Mouse (Mus musculus) liver, embryonic 16.5 days (tissue): ENCODE measurements around the gene Prlr. TPM values are rescaled to one million over a fixed set of nuclear protein-coding genes. Genes with fewer than 3 reads are reported as not detected.

Source experiments
- ATAC-seq: fragments of 200-750 bp; cut with Nextera tagmentation; 2 replicates; pipeline ENCODE4 v1.8.0; 2017; ENCODE audit warnings: low read depth, mild to moderate bottlenecking, moderate number of reproducible peaks, moderate library complexity
- H3K27ac ChIP-seq: fragments of 300-500 bp; sonication (generic); 2 replicates; pipeline ENCODE4 v1.5.1; 2014; ENCODE audit warnings: mild to moderate bottlenecking, low read length
- H3K27me3 ChIP-seq: fragments of 300-500 bp; sonication (generic); 2 replicates; pipeline ENCODE4 v1.6.1; 2014; ENCODE audit warnings: low read depth, low read length, mixed read lengths; ENCODE audit not compliant: control insufficient read depth, insufficient read depth
- H3K36me3 ChIP-seq: fragments of 300-500 bp; sonication (generic); 2 replicates; pipeline ENCODE4 v1.6.1; 2014; ENCODE audit warnings: mild to moderate bottlenecking; ENCODE audit not compliant: control insufficient read depth, insufficient read depth
- H3K4me1 ChIP-seq: fragments of 300-500 bp; sonication (generic); 2 replicates; pipeline ENCODE4 v1.6.1; 2014; ENCODE audit warnings: low read depth, low read length, mixed read lengths; ENCODE audit not compliant: control insufficient read depth
- H3K4me2 ChIP-seq: fragments of 300-500 bp; sonication (generic); 2 replicates; pipeline ENCODE4 v1.6.1; 2014; ENCODE audit warnings: low read depth, low read length, mixed read lengths
- H3K4me3 ChIP-seq: fragments of 300-500 bp; sonication (generic); 2 replicates; pipeline ENCODE4 v1.5.1; 2014; ENCODE audit warnings: low read depth, mild to moderate bottlenecking, low read length
- H3K9ac ChIP-seq: fragments of 300-500 bp; sonication (generic); 2 replicates; pipeline ENCODE4 v1.6.1; 2014; ENCODE audit warnings: low read depth, low read length
- H3K9me3 ChIP-seq: fragments of 300-500 bp; sonication (generic); replicated peaks from 2 replicates; pipeline ENCODE4 v1.6.1; 2016; ENCODE audit warnings: low read length; ENCODE audit not compliant: control insufficient read depth
- WGBS: fragments of 180-500 bp; shearing (Covaris S2); extraction: QIAGEN DNeasy Blood & Tissue Kit; methylation state at CpG from one replicate; pipeline ENCODE4 v1.1.7; 2014; ENCODE audit not compliant: insufficient replicate concordance; 5-methylcytosine and 5-hydroxymethylcytosine counted together
- polyA plus RNA-seq: library from polyadenylated mRNA; unstranded; fragments of >200 nt; fragmentation: Nextera tagmentation; extraction: Ambion mirVana; gene quantifications from 2 replicates; pipeline ENCODE4 v1.2.1, GENCODE M21; 2015

The Prlr gene
- polyA plus RNA-seq, 1 experiment from 2014 or later, result 0.44 TPM

DNA sequence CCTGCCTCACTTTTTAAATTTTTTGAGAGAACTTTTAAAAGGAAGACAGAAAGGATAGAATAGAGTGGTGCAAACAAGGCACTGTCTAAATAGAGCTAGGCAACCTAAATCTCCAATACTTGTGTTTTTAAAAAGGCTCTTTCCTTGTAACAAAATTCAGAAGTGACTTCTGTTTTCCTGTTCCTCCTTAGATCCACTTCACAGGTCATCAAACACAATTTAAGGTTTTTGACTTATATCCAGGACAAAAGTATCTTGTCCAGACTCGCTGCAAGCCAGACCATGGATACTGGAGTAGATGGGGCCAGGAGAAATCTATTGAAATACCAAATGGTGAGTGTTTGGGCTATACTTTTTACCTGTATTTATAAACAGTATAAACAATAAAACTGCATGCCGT lies 148.0 kb downstream of the Prlr start, which contains the start of gene Gm21973:
Gene Gm21973, plus strand, starts transcription at position 301 of the 400 bp plus-strand sequence.
- H3K4me2 ChIP-seq, result no peak within 1 kb of the TSS
- no peak within 1 kb of the TSS for H3K4me3 ChIP-seq
- H3K27me3 ChIP-seq, result no peaks in the 10 kb centered on the region
- no peak for ATAC-seq
- H3K27ac ChIP-seq, result no peak within 1 kb of the TSS
- H3K9me3 ChIP-seq, result no peaks in the 10 kb centered on the region
- H3K36me3 ChIP-seq, result no peaks in the 10 kb centered on the region
- H3K4me1 ChIP-seq, result no peaks in the 10 kb centered on the region
- WGBS, result 77% methylated on average over 2 of the region's 2 CpGs
- no peak within 1 kb of the TSS for H3K9ac ChIP-seq

DNA sequence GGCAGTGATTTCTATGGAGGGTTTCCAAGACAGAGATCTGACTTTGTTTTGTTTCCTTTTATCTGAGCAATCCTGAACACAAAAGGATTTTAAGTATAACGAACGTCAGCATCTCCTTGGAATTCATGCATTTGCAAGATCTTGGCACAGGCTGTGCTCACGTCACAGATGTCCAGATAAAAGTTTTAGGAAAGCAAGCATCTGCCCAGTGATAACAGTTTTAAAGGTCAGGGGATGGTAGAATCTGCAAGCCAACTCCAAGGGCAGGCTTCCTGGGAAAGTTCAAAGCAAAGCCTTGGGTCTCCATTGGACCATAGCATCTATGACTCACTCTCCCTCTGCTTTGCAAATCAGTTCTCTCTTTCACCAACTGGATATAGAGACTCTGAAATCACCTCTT lies 153.6 kb downstream of the Prlr start:
- Histone ChIP-seq H3K4me2 (no peak overlapping the region), H3K4me1 (no peaks in the 10 kb centered on the region), H3K9ac (no peak overlapping the region), H3K4me3 (no peak overlapping the region), H3K27me3 (no peaks in the 10 kb centered on the region), H3K36me3 (no peaks in the 10 kb centered on the region), H3K9me3 (no peaks in the 10 kb centered on the region), H3K27ac (no peak overlapping the region)
- WGBS, result 66% methylated on average over 3 of the region's 3 CpGs
- ATAC-seq, result no peak

DNA sequence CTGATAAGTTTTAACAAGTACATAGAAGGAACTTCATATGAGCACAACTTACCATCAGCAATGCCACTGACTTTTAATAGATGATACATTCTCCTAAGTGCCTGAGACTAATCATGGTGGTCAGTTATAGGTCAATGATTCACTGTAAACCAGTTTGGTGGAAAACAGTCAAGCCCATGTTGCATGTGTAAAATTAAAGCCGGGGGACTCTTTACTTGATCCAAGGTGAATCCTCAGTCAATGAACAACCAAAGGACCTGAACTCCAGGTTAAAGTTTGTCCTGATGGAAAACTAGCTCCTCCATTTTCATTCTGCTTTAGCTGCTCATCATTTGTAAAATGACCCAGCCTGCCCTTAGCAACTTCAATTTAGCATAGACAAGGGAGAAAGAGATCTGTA lies 155.5 kb downstream of the Prlr start:
- no peak for ATAC-seq
- H3K9ac ChIP-seq, result no peak overlapping the region
- WGBS, result 79% methylated on average over 1 of the region's 1 CpGs

DNA sequence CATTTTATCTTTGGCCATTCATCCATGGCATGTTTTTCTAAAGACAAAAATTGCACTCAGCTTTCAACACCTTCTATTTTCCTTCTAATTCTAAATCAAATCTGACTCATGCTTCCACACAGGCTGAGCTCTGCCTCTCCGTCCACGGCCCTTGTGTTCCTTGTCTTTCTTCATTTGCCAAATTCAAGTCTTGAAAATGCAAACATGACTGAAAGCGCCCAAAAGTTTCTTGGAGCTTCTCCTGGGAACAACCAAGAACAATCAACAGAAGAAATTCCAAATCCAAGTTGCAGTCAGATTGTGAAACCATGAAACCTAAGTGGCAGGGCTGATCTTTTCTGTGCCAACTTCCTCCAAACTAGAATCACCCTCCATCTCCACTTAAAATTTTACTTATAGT lies 161.6 kb downstream of the Prlr start:
- H3K27me3 ChIP-seq, result no peaks in the 10 kb centered on the region
- H3K36me3 ChIP-seq, result no peaks in the 10 kb centered on the region
- 63% methylated on average over 3 of the region's 3 CpGs for WGBS
- H3K4me1 ChIP-seq, result no peaks in the 10 kb centered on the region
- no peak overlapping the region for H3K4me3 ChIP-seq
- no peak overlapping the region for H3K27ac ChIP-seq
- no peaks in the 10 kb centered on the region for H3K9me3 ChIP-seq
- ATAC-seq, result no peak
- no peak overlapping the region for H3K4me2 ChIP-seq
- no peak overlapping the region for H3K9ac ChIP-seq

More for the DNA sequence above, 155.5 kb downstream of the Prlr start:
- Histone ChIP-seq H3K27me3 (no peaks in the 10 kb centered on the region), H3K9me3 (no peaks in the 10 kb centered on the region), H3K27ac (no peak overlapping the region), H3K4me1 (no peaks in the 10 kb centered on the region), H3K4me2 (no peak overlapping the region), H3K4me3 (no peak overlapping the region), H3K36me3 (no peaks in the 10 kb centered on the region)

DNA sequence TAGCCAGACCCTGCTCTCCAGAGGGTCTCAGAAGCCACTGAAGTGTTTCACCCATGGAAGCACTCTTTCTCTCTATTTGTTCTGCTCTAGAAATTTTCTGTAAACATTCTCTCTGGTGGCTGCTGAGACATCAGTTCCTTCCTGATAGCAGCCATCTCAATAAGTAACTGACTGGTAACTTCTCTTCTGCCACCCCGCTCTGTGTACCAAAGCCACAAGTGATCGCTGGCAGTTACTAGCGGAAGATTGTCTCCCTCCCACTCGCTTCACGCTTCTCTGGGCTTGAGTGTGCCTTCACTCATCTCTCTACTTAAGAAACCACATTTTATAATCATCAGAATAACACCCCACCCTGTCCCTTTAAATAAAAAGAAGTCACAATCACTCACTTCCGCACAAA lies 170.0 kb downstream of the Prlr start:
- Histone ChIP-seq H3K9me3 (no peaks in the 10 kb centered on the region), H3K27me3 (no peaks in the 10 kb centered on the region), H3K4me2 (no peak overlapping the region), H3K27ac (no peak overlapping the region), H3K36me3 (no peaks in the 10 kb centered on the region), H3K4me1 (no peaks in the 10 kb centered on the region), H3K4me3 (no peak overlapping the region), H3K9ac (no peak overlapping the region)
- 61% methylated on average over 6 of the region's 6 CpGs for WGBS
- no peak for ATAC-seq

DNA sequence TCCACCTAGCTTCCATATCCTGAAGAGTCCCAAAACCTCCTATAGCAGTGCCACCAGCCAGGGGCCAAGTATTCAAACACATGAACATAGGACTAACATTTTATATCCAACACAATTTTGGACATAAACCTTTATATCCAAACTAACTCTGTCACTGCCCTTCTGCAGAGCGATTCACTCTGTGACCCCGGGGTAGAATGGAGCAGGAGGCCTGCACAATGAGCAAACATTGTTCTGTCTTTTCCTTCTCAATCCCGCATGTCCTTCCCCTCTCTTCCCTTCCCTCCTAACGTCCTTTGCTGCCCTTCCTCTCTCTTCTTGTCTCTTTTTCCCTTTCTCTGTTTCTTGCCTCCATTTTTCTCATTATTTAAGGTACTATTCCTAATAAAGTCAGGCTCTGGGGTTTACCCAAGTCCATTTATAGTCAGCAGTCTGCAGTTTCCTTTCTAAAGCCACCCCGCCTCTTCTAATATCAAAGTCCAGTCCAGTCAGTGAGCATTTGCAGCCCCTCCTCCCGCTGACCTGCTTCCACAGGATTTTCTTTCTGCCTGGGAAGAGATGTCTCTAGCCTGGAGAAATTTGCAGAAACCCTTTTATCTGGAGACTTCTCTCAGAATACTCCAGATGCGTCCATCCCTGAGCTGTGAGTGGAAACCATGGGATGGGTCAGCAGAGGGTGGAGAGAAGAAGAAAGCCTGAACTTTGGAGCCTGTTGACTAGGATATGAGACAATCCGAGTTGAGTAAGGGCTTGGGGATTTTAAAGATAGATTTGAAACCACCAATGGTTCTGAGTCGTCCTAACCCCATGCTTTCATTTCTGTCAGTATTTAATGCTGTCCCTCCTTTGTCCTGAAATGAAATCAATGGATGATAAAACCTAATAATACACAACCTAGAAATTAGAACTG lies 181.3 kb downstream of the Prlr start, which contains the start of gene Agxt2:
Gene Agxt2, plus strand, starts transcription at position 494 of the 910 bp plus-strand sequence.
- ATAC-seq, result peak; percentile 82
- peak within 1 kb of the TSS; percentile 30; the same call in 1 of the 2 replicates for H3K4me2 ChIP-seq
- no peaks in the 10 kb centered on the region for H3K9me3 ChIP-seq
- no peak within 1 kb of the TSS for H3K9ac ChIP-seq
- peak within 1 kb of the TSS; percentile 48 for H3K4me3 ChIP-seq
- no peaks in the 10 kb centered on the region for H3K27me3 ChIP-seq
- no peaks in the 10 kb centered on the region for H3K4me1 ChIP-seq
- peak within 1 kb of the TSS; percentile 69 for H3K27ac ChIP-seq
- H3K36me3 ChIP-seq, result no peaks in the 10 kb centered on the region
- WGBS, result 44% methylated on average over 9 of the region's 9 CpGs

DNA sequence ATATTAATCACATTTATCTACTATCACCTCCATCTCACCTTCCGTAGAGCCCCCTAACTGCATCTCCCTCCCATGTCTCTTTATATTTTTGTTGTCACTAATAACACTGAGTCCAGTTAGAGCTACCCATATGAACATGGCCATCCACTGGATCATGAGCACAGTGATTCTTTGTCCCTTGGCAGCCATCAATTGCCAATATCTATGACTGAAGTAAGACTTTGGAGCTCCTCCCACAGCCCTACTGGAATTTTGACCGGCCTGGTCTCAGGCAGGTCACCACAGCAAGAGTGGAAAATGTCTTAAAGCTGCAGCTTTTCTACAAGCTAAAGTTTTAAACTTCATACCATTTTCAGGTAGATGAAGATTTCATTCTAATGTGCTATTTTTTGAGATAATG lies 189.3 kb downstream of the Prlr start:
- ATAC-seq, result no peak
- WGBS, result 66% methylated on average over 2 of the region's 2 CpGs
- Histone ChIP-seq H3K27ac (no peak overlapping the region), H3K4me3 (no peak overlapping the region), H3K9me3 (no peaks in the 10 kb centered on the region), H3K4me1 (no peaks in the 10 kb centered on the region), H3K9ac (no peak overlapping the region), H3K4me2 (no peak overlapping the region), H3K27me3 (no peaks in the 10 kb centered on the region), H3K36me3 (no peaks in the 10 kb centered on the region)

DNA sequence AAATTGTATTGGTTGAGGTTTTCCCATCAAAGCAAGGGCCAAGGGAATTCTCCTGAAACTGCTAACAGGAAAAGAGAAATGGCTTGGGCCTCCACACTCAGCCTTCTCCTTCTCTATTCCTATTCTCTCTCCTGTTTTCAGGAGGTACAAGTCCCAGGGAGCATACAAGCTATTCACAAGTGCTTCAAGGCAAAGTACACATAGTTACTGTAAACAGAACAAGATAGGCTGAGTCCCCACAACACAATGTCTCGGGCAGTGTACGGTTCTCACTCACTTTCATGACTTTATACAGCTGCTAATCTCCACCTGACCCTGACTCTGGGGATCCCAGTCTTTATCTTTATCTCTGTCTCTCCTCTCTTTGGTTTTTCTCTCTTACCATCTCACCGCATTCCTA lies 198.4 kb downstream of the Prlr start:
- peak; percentile 66; the same call in 1 of the 2 replicates for ATAC-seq
- no peaks in the 10 kb centered on the region for H3K9me3 ChIP-seq
- no peak overlapping the region for H3K9ac ChIP-seq
- H3K4me3 ChIP-seq, result no peak overlapping the region
- peaks cover 3% of the 10 kb centered on the region for H3K4me1 ChIP-seq
- 42% methylated on average over 3 of the region's 3 CpGs for WGBS
- no peaks in the 10 kb centered on the region for H3K36me3 ChIP-seq
- no peak overlapping the region for H3K27ac ChIP-seq
- no peak overlapping the region for H3K4me2 ChIP-seq
- H3K27me3 ChIP-seq, result no peaks in the 10 kb centered on the region

DNA sequence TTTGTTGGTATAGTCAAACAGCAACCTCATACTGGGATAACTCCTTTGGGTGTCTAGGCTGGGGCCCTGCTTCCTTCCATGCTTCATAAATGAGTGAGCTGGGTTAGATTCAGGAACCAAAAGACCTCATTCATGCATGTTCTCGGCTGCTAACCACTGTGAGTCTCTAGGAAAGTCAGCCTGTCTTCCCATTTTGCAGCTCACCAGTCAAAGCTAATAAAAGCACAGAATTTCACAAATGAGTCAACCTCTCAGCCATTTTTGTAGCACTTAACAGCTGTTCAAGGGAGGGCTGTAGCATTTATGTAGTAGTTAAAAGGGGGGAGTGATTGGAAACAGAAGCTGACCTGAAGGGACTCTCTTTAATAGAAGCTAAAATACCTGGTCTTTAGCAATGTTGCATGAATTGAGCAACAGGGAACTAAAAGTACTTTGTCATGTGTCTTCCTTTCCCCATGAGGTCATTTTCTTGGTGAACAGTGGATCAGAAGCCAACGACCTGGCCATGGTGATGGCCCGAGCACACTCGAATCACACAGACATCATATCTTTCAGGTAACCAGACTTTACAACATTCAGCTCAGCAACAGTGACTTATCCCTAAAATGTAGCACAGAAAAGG lies 201.4 kb downstream of the Prlr start:
- WGBS, result 52% methylated on average over 4 of the region's 4 CpGs
- peaks cover 3% of the 10 kb centered on the region for H3K4me1 ChIP-seq
- no peaks in the 10 kb centered on the region for H3K36me3 ChIP-seq
- no peak overlapping the region for H3K9ac ChIP-seq
- peak overlapping the region; percentile 22; the same call in 1 of the 2 replicates for H3K27ac ChIP-seq
- H3K4me3 ChIP-seq, result no peak overlapping the region
- no peak for ATAC-seq
- no peak overlapping the region for H3K4me2 ChIP-seq
- no peaks in the 10 kb centered on the region for H3K9me3 ChIP-seq
- H3K27me3 ChIP-seq, result no peaks in the 10 kb centered on the region
